Mouse (Mus musculus): Measurements from ENCODE around the gene Atr.

Atr gene

DNA sequence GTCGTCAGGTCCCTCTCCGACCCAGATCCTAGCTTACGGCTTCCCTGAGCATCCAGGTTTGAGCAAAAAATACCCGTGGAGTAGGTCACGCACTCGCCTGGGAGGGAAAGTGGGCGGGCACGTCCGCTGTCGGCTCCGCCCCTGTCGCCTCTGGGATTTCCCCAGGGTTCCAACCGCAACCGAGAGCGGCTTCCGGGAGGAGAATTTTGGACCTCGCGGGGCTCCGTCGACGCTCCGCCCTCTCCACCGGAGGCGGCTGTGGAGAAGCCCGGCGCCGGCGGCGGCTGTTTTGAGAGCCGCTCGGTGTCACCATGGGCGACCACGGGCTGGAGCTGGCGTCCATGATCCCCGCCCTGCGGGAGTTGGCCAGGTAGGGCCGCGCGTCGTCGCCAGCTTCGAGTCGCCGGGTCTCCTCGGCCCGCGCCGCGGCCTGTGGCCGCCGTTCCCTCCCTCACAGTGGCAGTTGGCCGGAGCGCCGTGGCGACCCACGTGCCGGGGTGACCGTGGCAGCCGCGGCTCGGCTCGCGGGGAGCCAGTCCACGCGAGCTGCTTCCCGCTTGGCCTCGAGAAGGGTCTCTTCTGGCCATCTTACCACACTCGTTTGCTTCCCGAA is at the start of gene Atr:
Gene Atr, plus strand, starts transcription at position 184 of the 613 bp plus-strand sequence.
- in situ Hi-C loops (cut with MboI): loop anchor here (10.0 kb wide), 1 partner anchor 353 kb away; no protein-coding TSS in a partner anchor

- in situ Hi-C loops (cut with MboI): no loop called here
These were observed 47.8 kb upstream of the Atr start for GRCm38 (mm10) chr9:95809596-95809995.

- in situ Hi-C loops (cut with MboI): no loop called here
These were observed 45.6 kb upstream of the Atr start for GRCm38 (mm10) chr9:95811817-95812216.

GRCm38 (mm10) chr9:95813721-95814531 is 43.5 kb upstream of the Atr start:
- in situ Hi-C loops (cut with MboI): no loop called here

DNA sequence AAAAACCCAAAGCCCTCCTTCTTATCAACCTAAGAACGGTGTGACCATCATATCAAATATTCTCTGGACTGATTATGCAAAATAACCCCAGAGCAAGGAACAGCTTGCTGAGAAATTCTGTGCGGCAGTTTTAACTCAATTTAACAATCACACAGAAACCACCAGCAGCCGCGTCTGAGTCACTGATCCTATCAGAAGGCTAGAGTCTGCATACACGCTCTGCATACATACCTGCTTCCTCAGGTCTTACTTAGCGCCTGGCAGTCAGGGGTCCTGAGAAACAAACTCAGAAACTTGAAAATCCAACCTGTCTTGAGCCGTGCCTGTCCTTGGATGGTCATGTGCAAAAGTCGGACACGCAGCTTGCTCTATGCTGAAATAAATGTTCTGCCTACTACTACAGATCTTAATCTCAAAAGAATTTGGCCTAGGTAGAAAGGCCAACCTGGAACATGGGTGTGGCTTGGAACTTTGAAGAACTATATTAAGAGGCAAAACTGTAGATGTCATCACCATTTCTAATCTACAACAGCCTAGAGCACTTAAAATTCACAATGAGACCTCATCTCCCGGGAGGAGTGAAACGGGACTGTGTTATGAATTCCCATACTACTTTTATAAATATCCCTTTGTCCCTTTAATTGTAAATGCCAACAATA is 42.3 kb upstream of the Atr start:
- in situ Hi-C loops (cut with MboI): no loop called here

DNA sequence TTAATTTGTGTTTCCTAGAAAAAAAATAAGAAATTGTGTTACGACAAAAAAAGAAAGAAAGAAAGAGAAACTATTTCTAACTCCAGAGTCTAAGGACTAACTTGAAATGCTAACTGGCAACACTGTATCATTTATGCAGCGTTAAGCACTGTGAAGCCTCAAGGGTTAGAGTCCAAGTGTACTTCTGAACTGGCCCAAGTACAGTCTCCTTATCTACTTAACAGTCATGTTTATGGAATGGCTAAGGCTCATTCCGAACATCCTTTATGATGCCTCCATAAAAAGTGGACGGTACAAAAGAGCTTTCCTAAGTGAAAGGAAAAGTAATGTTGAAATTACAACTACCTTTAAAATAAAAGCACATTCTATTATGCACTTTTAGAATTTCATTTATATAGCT is 41.7 kb upstream of the Atr start:
- in situ Hi-C loops (cut with MboI): no loop called here

DNA sequence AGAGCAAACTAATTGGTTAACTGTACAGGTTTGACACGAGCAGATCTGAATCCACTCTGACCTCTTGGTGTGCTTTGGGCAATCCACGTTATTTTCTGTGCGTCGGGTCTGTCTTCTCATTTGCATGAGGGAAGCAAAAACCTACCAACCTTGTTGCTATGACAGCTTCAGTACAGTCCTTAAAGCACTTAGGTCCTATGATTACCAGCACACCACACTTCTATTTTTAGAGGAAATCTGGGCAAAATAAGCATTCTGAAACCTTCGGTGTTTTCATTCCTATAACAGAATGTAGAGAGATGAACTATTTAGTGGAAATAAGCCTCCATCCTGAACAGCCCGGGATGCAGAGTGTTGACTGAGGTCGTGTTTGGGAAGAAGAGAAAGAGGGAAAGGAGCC is 34.9 kb upstream of the Atr start:
- in situ Hi-C loops (cut with MboI): no loop called here

GRCm38 (mm10) chr9:95827565-95827964 is 29.8 kb upstream of the Atr start:
- in situ Hi-C loops (cut with MboI): no loop called here

GRCm38 (mm10) chr9:95832758-95833157 is 24.6 kb upstream of the Atr start:
- in situ Hi-C loops (cut with MboI): no loop called here

DNA sequence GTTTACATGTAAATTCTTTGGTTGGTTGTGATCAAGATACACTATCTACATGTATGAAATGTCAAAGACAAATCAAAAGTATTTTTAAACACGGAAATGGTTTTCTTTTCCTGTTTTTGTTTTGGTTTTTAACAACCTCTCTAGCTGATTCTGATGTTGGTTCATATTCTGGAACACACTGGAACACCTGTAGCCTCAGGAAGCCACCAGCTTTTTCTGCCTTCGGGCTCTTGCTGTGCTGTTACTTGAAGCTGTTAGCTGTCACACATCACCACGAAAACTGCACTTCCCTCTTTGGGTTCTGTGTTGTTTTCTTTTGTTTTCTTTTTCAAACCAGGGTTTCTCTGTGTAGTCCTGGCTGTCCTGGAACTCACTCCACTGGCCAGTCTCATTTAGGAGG is 22.6 kb upstream of the Atr start:
- in situ Hi-C loops (cut with MboI): no loop called here

GRCm38 (mm10) chr9:95835741-95836140 is 21.7 kb upstream of the Atr start:
- in situ Hi-C loops (cut with MboI): no loop called here

GRCm38 (mm10) chr9:95839424-95839823 is 18.0 kb upstream of the Atr start:
- in situ Hi-C loops (cut with MboI): no loop called here

GRCm38 (mm10) chr9:95844825-95845460 is 12.5 kb upstream of the Atr start, which contains the start of gene Pls1:
TSS of gene Pls1 (minus strand) at chr9:95845311.
- in situ Hi-C loops (cut with MboI): no loop called here

GRCm38 (mm10) chr9:95845711-95846110 is 11.7 kb upstream of the Atr start:
- in situ Hi-C loops (cut with MboI): no loop called here

DNA sequence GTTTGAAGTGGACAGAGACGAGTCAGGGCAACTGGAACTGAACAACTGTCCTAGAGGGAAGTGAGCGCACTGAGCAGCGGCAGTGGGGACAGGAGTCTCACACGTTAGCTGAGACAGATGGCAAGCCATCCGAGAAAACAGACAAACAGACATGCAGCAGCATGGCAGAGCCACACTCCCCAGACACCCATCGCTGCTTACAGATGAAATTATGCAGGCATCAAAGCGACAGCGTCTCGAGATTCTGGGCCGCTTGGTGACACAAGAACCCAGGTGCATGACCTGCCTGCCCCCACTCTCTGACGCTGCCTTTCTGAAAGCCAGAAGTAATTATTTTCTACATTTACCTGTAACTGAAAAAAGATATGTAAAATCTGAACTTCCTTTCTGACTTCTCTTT is 5.7 kb upstream of the Atr start:
- in situ Hi-C loops (cut with MboI): loop anchor here (10.0 kb wide), 1 partner anchor 347 kb away; no protein-coding TSS in a partner anchor

DNA sequence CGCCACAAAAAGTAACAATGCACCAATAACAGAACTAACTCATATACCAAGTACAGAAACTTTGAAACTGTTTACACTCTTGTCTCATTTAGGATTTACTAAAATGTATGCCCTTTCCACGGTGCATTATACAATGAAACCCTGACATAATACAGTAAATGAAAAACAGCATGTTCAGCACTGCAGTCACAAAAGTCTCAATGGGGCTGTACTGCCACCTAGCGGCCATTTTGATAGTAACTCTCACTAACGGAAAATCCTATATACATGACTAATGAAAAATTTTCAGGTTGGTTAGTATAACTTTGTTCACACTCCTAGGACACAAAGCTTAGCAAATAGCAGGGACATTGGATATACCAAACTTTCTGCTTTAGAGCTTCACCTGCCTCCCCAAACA is 4.5 kb upstream of the Atr start:
- in situ Hi-C loops (cut with MboI): loop anchor here (10.0 kb wide), 1 partner anchor 348 kb away; no protein-coding TSS in a partner anchor

DNA sequence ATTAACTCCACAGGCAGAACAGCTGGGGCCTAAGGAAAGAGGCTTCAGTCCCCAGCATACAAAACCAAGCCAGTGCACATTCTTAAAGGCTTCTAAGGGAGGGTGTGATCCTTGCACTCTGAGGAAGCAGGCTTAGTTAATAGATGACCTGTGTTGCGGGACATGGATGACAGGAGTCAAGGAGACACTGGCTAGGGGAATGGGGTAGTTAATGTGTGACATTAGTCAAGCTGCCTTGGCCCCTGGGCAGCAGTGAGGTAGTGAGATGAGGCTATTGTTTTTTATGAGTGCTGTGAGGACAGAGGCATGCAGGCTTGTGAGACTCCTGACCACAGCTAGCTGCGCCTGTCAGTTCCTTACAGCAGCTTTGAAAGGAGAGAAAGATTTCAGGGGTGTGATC is 2.5 kb upstream of the Atr start:
- in situ Hi-C loops (cut with MboI): loop anchor here (10.0 kb wide), 1 partner anchor 350 kb away; no protein-coding TSS in a partner anchor

DNA sequence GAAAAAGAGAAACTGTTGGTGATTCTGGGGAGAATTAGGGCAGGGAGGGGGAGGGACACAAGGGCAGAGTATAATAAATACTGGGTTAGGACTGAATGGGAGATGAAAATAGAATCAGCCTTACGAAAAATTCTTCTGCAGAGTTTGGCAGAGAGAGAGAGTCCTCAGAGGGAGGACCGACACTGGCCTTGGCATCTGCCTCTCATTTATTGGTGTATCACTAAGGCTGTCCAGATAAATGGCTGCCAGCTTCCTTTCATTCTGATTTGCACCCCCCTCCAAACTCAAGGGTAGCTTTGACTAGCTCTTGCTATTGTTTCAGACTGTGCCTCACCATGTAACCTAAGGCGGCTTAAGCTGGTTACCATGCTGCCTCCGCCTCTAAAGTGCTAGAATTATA is 1.4 kb upstream of the Atr start:
- in situ Hi-C loops (cut with MboI): loop anchor here (10.0 kb wide), 1 partner anchor 351 kb away; no protein-coding TSS in a partner anchor

GRCm38 (mm10) chr9:95858027-95858570 is 702 bp downstream of the Atr start:
- in situ Hi-C loops (cut with MboI): loop anchor here (10.0 kb wide), 1 partner anchor 353 kb away; no protein-coding TSS in a partner anchor

GRCm38 (mm10) chr9:95878246-95878645 is 20.8 kb downstream of the Atr start:
- in situ Hi-C loops (cut with MboI): no loop called here

DNA sequence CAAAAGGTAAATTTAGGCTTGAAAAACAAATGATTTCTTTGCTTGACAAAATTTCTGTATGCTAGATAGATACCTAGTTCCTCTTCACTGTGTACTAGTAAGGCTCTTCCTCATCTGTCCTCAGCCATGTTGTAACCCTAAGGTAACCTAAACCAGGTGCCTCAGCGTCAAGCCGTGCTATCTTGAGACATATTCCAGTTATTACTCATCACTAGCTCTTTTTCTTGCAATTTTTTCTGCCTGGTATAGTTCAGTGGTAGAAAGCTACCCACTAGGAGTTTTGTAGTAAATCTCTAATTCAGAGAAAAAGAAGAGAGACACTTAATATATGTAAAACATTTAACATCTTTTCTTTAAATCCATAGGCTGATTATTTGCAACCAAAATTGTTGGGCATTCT is 25.4 kb downstream of the Atr start:
- in situ Hi-C loops (cut with MboI): no loop called here

DNA sequence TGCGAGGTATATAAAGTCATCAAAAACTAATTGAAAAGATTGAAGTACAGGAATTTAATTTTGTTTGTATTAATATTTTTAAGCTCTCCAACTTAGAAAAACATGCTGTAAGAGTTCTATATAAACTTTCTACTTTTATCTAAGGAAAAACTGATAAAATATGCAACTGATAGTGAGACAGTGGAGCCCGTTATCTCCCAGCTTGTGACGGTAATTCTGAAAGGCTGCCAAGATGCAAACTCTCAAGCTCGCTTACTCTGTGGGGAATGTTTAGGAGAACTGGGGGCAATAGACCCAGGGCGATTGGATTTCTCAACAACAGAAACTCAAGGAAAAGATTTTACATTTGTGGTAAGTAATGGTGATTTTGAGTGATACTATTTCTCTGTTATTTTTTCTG is 40.0 kb downstream of the Atr start:
- in situ Hi-C loops (cut with MboI): no loop called here

All from mature B cell (primary cell).